Mouse (Mus musculus) bone marrow, adult 2 months (tissue): ENCODE data around the gene Kcnq5.

Source experiments
- CTCF ChIP-seq: fragments of 200-500 bp; IDR thresholded peaks from 2 replicates; pipeline ENCODE4 v1.5.1; 2011; ENCODE audit warnings: low read length, control low read depth; ENCODE audit not compliant: control insufficient read depth, insufficient read depth
- POLR2A ChIP-seq: fragments of 200-500 bp; IDR thresholded peaks from 2 replicates; pipeline ENCODE4 v1.6.1; 2011; ENCODE audit warnings: low read depth, mild to moderate bottlenecking, control low read depth, low read length, borderline replicate concordance; ENCODE audit not compliant: control insufficient read depth

- TF ChIP-seq POLR2A (no peak), CTCF (no peak)
Observed at GRCm38 (mm10) chr1:21773931-21774330, 187.8 kb downstream of the Kcnq5 start.
